Mouse (Mus musculus) cerebellum, adult 2 months (tissue): ENCODE data around the gene Hist1h4i.

Source experiments
- CTCF ChIP-seq: fragments of 200-500 bp; IDR thresholded peaks from 2 replicates; pipeline ENCODE4 v1.5.1; 2011; ENCODE audit warnings: low read depth, mild to moderate bottlenecking, control low read depth, low read length, moderate library complexity, borderline replicate concordance; ENCODE audit not compliant: insufficient read depth
- POLR2A ChIP-seq: fragments of 200-500 bp; IDR thresholded peaks from 2 replicates; pipeline ENCODE4 v1.6.1; 2011; ENCODE audit warnings: low read length, control low read depth, borderline replicate concordance; ENCODE audit not compliant: insufficient read depth

DNA sequence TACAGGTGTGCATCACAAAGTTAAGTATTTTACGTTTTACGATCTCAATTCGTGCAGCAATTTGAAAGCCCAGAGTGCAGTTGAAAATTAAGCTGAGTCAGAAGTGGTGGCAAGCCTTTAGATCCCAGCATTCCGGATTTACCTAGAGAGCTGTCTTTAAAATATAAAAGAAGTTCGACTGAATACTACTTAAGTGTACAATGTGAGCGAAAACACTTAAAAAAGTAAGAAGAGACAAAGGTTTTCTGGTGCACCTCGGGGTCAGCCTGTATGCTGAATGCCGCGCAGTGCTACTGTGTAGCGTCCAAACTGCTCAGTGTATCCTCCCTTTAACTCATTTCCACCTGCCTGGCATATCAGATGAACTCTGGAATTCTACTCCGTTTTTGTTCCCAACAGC, 19.6 kb downstream of the Hist1h4i start:
- TF ChIP-seq POLR2A (no peak), CTCF (no peak)
